Mouse (Mus musculus) spleen, adult 2 months (tissue): ENCODE data around the gene Dcxr.
"Not testable (repeated sequence)": the region's sequence is repeated elsewhere in the genome, so short reads cannot be mapped to it uniquely, and the experiment has no call there.

Experiments
- CTCF ChIP-seq: fragments of 200-500 bp; IDR thresholded peaks from 2 replicates; pipeline ENCODE4 v1.5.1; 2011; ENCODE audit warnings: mild to moderate bottlenecking, inconsistent platforms; ENCODE audit not compliant: insufficient read depth, insufficient read length, insufficient replicate concordance; ENCODE audit errors: extremely low read depth
- POLR2A ChIP-seq: fragments of 200-500 bp; IDR thresholded peaks from 2 replicates; pipeline ENCODE4 v1.6.1; 2011; ENCODE audit warnings: low read depth, low read length, inconsistent platforms

GRCm38 (mm10) chr11:120729432-120730050, 2.5 kb upstream of the Dcxr start:
- TF ChIP-seq CTCF, POLR2A: not testable (repeated sequence)
